Mouse (Mus musculus) liver, embryonic 13.5 days (tissue): ENCODE measurements around the gene Armh1. TPM values are rescaled to one million over a fixed set of nuclear protein-coding genes. Genes with fewer than 3 reads are reported as not detected.

Experiments
- ATAC-seq: fragments of 200-750 bp; cut with Nextera tagmentation; 2 replicates; pipeline ENCODE4 v1.8.0; 2017; ENCODE audit warnings: low read depth, mild to moderate bottlenecking, moderate number of reproducible peaks, moderate library complexity
- DNase-seq: peaks from one replicate; pipeline ENCODE4 v3.0.0; 2022
- H3K27ac ChIP-seq: fragments of 300-500 bp; sonication (generic); 2 replicates; pipeline ENCODE4 v1.5.1; 2015; ENCODE audit warnings: moderate library complexity, mild to moderate bottlenecking, inconsistent platforms
- H3K27me3 ChIP-seq: fragments of 300-500 bp; sonication (generic); 2 replicates; pipeline ENCODE4 v1.6.1; 2015; ENCODE audit warnings: mild to moderate bottlenecking, inconsistent platforms
- H3K36me3 ChIP-seq: fragments of 300-500 bp; sonication (generic); 2 replicates; pipeline ENCODE4 v1.6.1; 2015; ENCODE audit warnings: mild to moderate bottlenecking, inconsistent platforms
- H3K4me1 ChIP-seq: fragments of 300-500 bp; sonication (generic); replicated peaks from 2 replicates; pipeline ENCODE4 v1.6.1; 2015; ENCODE audit warnings: inconsistent platforms
- H3K4me2 ChIP-seq: fragments of 300-500 bp; sonication (generic); 2 replicates; pipeline ENCODE4 v1.6.1; 2015; ENCODE audit warnings: inconsistent platforms, mild to moderate bottlenecking, moderate library complexity
- H3K4me3 ChIP-seq: fragments of 300-500 bp; sonication (generic); replicated peaks from 2 replicates; pipeline ENCODE4 v1.5.1; 2015; ENCODE audit warnings: mild to moderate bottlenecking, inconsistent platforms
- H3K9ac ChIP-seq: fragments of 300-500 bp; sonication (generic); 2 replicates; pipeline ENCODE4 v1.6.1; 2015; ENCODE audit warnings: mild to moderate bottlenecking, inconsistent platforms
- H3K9me3 ChIP-seq: fragments of 300-500 bp; sonication (generic); replicated peaks from 2 replicates; pipeline ENCODE4 v1.6.1; 2016; ENCODE audit warnings: inconsistent platforms
- WGBS: fragments of 180-500 bp; shearing (Covaris S2); methylation state at CpG from one replicate; pipeline ENCODE4 v1.1.7; 2015; ENCODE audit not compliant: insufficient replicate concordance; 5-methylcytosine and 5-hydroxymethylcytosine counted together
- polyA plus RNA-seq: library from polyadenylated mRNA; unstranded; fragments of >200 nt; fragmentation: Nextera tagmentation; extraction: Ambion mirVana; gene quantifications from 2 replicates; pipeline ENCODE4 v1.2.1, GENCODE M21; 2015

The Armh1 gene
- polyA plus RNA-seq, 1 experiment from 2014 or later = not detected

DNA sequence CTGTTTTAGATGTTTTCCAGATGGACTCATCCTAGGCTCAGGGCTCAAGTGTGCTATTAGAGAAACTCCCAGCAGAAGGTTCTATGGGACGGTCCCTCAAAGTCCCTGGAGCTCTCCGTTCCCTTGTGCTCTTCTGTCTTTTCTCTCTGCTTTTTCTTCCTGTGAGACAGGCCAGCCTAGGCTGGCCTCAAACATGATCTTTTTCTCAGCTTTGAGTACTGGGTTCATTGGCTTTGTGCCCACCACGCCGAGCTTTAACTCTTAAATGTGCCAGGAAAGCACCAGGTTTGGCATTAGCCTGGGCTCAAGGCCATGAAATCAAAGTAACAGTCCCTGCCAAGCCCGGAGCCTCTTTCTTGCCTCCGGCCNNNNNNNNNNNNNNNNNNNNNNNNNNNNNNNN lies 11.1 kb downstream of the Armh1 start:
- DNase-seq (no peak), ATAC-seq (no peak)
- no peaks in the 10 kb centered on the region for H3K36me3 ChIP-seq
- no peaks in the 10 kb centered on the region for H3K9me3 ChIP-seq
- H3K9ac ChIP-seq = no peak overlapping the region
- no peak overlapping the region for H3K27ac ChIP-seq
- H3K4me1 ChIP-seq = 0 out of 2 replicates have a peak, but pooled peaks cover 2% of the 10 kb centered on the region
- no peak overlapping the region for H3K4me2 ChIP-seq
- H3K4me3 ChIP-seq = no peak overlapping the region
- WGBS = 77% methylated on average over 6 of the region's 6 CpGs
- no peaks in the 10 kb centered on the region for H3K27me3 ChIP-seq

DNA sequence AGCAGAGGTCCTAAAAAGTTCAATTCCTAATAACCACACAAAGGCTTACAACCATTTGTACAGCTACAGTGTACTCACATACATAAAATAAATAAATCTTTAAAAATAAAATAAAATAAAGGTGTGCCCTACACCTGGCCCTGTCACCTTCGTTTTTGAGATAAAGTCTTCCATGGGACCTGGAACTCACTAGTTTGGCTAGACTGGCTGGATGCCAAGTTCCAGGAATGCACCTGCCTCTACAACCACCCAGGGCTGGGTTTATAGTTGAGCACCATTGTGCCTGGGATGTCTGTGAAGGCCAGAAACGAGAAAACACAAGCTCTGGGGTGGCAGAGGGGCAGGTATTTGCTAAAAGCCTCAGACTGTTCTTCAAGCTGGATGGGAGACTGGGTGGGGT lies 12.8 kb downstream of the Armh1 start:
- 36% methylated on average over 2 of the region's 2 CpGs for WGBS
- Histone ChIP-seq H3K4me3 (no peak overlapping the region), H3K4me2 (no peak overlapping the region), H3K9ac (no peak overlapping the region), H3K36me3 (no peaks in the 10 kb centered on the region), H3K27me3 (no peaks in the 10 kb centered on the region), H3K27ac (no peak overlapping the region), H3K9me3 (no peaks in the 10 kb centered on the region), H3K4me1 (0 out of 2 replicates have a peak, but pooled peaks cover 2% of the 10 kb centered on the region)
- ATAC-seq (no peak), DNase-seq (no peak)

DNA sequence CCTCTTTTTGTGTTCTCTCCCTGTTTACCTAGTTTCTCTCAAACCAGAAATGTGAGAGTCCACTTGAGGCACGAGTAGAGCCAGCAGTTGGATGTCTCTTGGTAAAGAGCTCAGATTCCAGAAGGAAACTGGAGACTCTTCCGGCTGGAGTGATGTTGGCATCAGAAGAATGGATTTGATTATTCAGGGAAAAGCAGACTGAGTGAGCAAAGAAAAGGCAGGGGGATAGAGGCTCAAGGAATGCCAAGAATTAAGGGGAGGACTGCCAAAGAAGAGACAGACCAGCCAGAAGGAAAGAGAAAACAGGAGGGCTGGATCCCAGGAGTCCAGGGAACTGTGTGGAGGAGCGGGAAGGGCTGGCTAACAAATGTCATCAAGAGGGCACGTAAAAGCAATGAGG lies 16.1 kb downstream of the Armh1 start:
- no peak overlapping the region for H3K4me3 ChIP-seq
- H3K27ac ChIP-seq = no peak overlapping the region
- ATAC-seq (no peak), DNase-seq (no peak)
- no peaks in the 10 kb centered on the region for H3K36me3 ChIP-seq
- H3K9me3 ChIP-seq = no peaks in the 10 kb centered on the region
- no peaks in the 10 kb centered on the region for H3K27me3 ChIP-seq
- 49% methylated on average over 4 of the region's 4 CpGs for WGBS
- H3K4me1 ChIP-seq = no peaks in the 10 kb centered on the region
- no peak overlapping the region for H3K9ac ChIP-seq
- no peak overlapping the region for H3K4me2 ChIP-seq

DNA sequence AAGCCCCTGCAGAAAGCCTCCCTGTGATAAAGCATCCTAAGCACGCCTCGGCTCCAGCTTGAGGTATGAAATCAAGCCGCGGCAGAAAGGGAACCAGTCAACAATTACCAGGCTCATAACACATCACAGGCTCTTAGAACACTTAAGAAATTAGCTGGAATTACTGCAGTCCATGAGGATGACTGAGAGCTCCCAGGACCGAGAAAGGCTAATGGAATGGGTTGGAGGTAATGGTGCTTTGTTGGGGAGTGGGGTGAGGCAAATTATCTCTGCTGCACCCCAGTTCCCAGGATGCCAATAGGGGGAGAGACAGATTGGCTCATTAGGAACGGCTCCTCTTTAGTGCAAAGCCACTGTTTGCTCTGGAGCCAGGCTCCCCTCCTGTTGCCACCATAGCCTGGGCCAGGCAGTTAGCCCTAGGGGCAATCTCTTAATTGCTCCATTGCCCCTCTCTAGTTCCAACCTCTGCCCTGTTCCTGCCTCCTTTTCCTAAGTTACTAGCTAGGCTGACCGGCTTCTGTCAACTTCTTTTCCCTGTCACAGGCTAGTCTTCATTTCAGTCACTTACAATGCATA lies 17.7 kb downstream of the Armh1 start:
- H3K27ac ChIP-seq = no peak overlapping the region
- no peak overlapping the region for H3K4me3 ChIP-seq
- ATAC-seq = no peak
- H3K9ac ChIP-seq = no peak overlapping the region
- no peaks in the 10 kb centered on the region for H3K27me3 ChIP-seq
- no peaks in the 10 kb centered on the region for H3K9me3 ChIP-seq
- no peak for DNase-seq
- WGBS = 57% methylated on average over 7 of the region's 7 CpGs
- no peaks in the 10 kb centered on the region for H3K36me3 ChIP-seq
- H3K4me1 ChIP-seq = no peaks in the 10 kb centered on the region
- no peak overlapping the region for H3K4me2 ChIP-seq

GRCm38 (mm10) chr4:117231208-117231607 lies 20.7 kb downstream of the Armh1 start:
- Histone ChIP-seq H3K9me3 (no peaks in the 10 kb centered on the region), H3K27ac (no peak overlapping the region), H3K9ac (no peak overlapping the region), H3K4me3 (no peak overlapping the region), H3K4me1 (no peaks in the 10 kb centered on the region), H3K4me2 (no peak overlapping the region), H3K36me3 (no peaks in the 10 kb centered on the region), H3K27me3 (no peaks in the 10 kb centered on the region)
- ATAC-seq (peak; percentile 72), DNase-seq (no peak)
- WGBS = 69% methylated on average over 2 of the region's 2 CpGs

GRCm38 (mm10) chr4:117230331-117230730 lies 21.6 kb downstream of the Armh1 start:
- Histone ChIP-seq H3K4me1 (no peaks in the 10 kb centered on the region), H3K36me3 (no peaks in the 10 kb centered on the region)

DNA sequence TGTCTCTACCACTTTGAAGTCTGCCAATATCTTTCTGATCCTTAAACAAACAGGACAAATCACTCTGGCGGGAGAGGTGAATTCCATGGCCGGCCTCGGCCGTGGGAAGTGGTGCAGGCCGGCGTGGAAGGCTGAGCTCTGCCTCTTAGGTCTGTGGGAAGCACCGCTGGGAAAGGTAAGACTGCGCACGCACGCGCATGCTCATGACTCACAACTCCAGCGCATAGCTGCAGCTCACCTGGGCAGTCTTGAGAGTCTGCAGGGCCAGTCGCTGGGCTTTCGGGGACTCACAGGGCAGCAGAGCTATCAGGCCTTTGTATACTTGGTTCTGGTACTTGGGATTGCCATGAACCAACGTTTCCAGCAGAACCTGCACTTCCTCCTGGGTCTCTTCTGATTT lies 22.3 kb downstream of the Armh1 start:
- H3K4me1 ChIP-seq = no peaks in the 10 kb centered on the region
- ATAC-seq = no peak

More at GRCm38 (mm10) chr4:117230331-117230730, 21.6 kb downstream of the Armh1 start:
- no peak for ATAC-seq
- H3K4me2 ChIP-seq = no peak overlapping the region
- no peak overlapping the region for H3K27ac ChIP-seq
- DNase-seq = no peak
- 44% methylated on average over 10 of the region's 10 CpGs for WGBS
- no peak overlapping the region for H3K4me3 ChIP-seq
- no peaks in the 10 kb centered on the region for H3K27me3 ChIP-seq
- no peak overlapping the region for H3K9ac ChIP-seq
- H3K9me3 ChIP-seq = no peaks in the 10 kb centered on the region

GRCm38 (mm10) chr4:117225250-117225649 lies 26.7 kb downstream of the Armh1 start:
- no peaks in the 10 kb centered on the region for H3K9me3 ChIP-seq
- H3K27ac ChIP-seq = no peak overlapping the region
- H3K27me3 ChIP-seq = no peaks in the 10 kb centered on the region
- H3K4me2 ChIP-seq = no peak overlapping the region
- DNase-seq (no peak), ATAC-seq (no peak)
- no peaks in the 10 kb centered on the region; the same call in 1 of the 2 replicates for H3K4me1 ChIP-seq
- H3K4me3 ChIP-seq = no peak overlapping the region
- no peaks in the 10 kb centered on the region for H3K36me3 ChIP-seq
- no peak overlapping the region for H3K9ac ChIP-seq

More for the DNA sequence above, 22.3 kb downstream of the Armh1 start:
- H3K9ac ChIP-seq = no peak overlapping the region
- no peak for DNase-seq
- H3K4me3 ChIP-seq = no peak overlapping the region
- WGBS = 61% methylated on average over 15 of the region's 15 CpGs
- H3K9me3 ChIP-seq = no peaks in the 10 kb centered on the region
- H3K36me3 ChIP-seq = no peaks in the 10 kb centered on the region
- H3K4me2 ChIP-seq = no peak overlapping the region
- H3K27ac ChIP-seq = no peak overlapping the region
- no peaks in the 10 kb centered on the region for H3K27me3 ChIP-seq

GRCm38 (mm10) chr4:117224122-117224521 lies 27.8 kb downstream of the Armh1 start:
- Histone ChIP-seq H3K4me2 (no peak overlapping the region), H3K9ac (no peak overlapping the region), H3K36me3 (no peaks in the 10 kb centered on the region), H3K27me3 (no peaks in the 10 kb centered on the region), H3K4me3 (no peak overlapping the region), H3K27ac (no peak overlapping the region), H3K9me3 (no peaks in the 10 kb centered on the region), H3K4me1 (no peaks in the 10 kb centered on the region; the same call in 1 of the 2 replicates)
- no peak for ATAC-seq
- no peak for DNase-seq
- 58% methylated on average over 8 of the region's 8 CpGs for WGBS

- H3K9me3 ChIP-seq = no peaks in the 10 kb centered on the region
- ATAC-seq = no peak
- H3K9ac ChIP-seq = no peak overlapping the region
- no peaks in the 10 kb centered on the region for H3K36me3 ChIP-seq
- no peak for DNase-seq
- WGBS = 40% methylated on average over 5 of the region's 5 CpGs
- H3K27me3 ChIP-seq = no peaks in the 10 kb centered on the region
- peaks cover 6% of the 10 kb centered on the region for H3K4me1 ChIP-seq
- H3K4me2 ChIP-seq = no peak overlapping the region
- no peak overlapping the region for H3K4me3 ChIP-seq
- H3K27ac ChIP-seq = no peak overlapping the region
These were observed 28.9 kb downstream of the Armh1 start for GRCm38 (mm10) chr4:117223001-117223400.

DNA sequence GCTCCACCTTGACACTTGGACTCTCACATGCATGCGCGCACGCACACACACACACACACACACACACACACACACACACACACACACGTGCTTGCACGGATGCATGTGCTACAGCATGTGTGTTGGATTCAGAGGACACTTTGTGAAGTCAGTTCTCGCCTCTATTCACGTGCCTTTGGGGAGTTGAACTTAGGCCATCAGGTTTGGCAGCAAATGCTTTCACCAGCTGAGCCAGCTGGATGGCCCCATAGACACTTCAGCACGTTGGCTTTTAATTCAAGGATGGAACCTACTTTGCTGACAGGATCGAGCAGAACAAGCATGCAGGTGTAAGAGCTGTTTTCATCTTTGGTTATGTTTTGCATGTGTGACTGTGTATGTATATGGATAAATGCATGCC lies 30.1 kb downstream of the Armh1 start:
- peaks cover 6% of the 10 kb centered on the region for H3K4me1 ChIP-seq
- 77% methylated on average over 9 of the region's 9 CpGs for WGBS
- no peaks in the 10 kb centered on the region for H3K9me3 ChIP-seq

GRCm38 (mm10) chr4:117220741-117221515 lies 31.0 kb downstream of the Armh1 start:
- Histone ChIP-seq H3K27ac (no peak overlapping the region), H3K4me2 (no peak overlapping the region), H3K9me3 (no peaks in the 10 kb centered on the region), H3K4me1 (peaks cover 6% of the 10 kb centered on the region), H3K36me3 (no peaks in the 10 kb centered on the region), H3K27me3 (no peaks in the 10 kb centered on the region), H3K9ac (no peak overlapping the region), H3K4me3 (no peak overlapping the region)
- DNase-seq = no peak
- 51% methylated on average over 9 of the region's 9 CpGs for WGBS
- ATAC-seq = no peak

More for the DNA sequence above, 30.1 kb downstream of the Armh1 start:
- no peak overlapping the region for H3K4me2 ChIP-seq
- H3K4me3 ChIP-seq = no peak overlapping the region
- ATAC-seq (no peak), DNase-seq (no peak)
- H3K27me3 ChIP-seq = no peaks in the 10 kb centered on the region
- H3K36me3 ChIP-seq = no peaks in the 10 kb centered on the region
- H3K27ac ChIP-seq = no peak overlapping the region
- H3K9ac ChIP-seq = no peak overlapping the region
